9 mouse cellular contexts compared by ENCODE assay signal in the genomic region with DNA sequence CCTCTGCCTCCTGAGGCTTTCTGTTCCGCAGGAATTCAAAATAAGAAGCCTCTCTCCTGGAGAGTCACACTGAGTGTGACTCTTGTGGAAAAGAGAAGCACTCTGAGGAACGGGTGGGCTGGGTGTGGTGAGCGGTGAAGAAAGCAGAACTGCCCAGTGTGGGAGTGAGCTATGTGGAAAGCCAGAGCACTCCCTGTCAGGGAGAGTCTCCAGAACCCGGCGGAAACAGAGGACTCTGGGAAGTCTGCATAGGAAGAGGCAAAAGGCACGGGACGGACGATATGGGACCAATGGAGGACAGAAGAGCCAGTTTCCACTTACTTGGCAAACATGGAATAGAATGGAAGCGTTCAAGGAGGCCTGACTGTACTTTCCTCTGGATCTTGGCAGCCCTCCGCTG. TPM values are rescaled to one million over a fixed set of nuclear protein-coding genes. Genes with fewer than 3 reads are reported as not detected.
DNase-seq lines count a peak whose midpoint lies in the region; ATAC-seq lines count a peak whose summit lies in the region.
"Had no signal": no experiment of that assay in that cellular context is flagged by ENCODE, and none has a peak within 500 bp of the region (broad histone marks: within the 10 kb centered on the region; RNA-seq: fewer than 3 reads in every experiment).

No protein-coding gene starts in this region.

- no peaks in the 10 kb centered on the region for H3K27me3 ChIP-seq in kidney, embryonic 16.5 days (ENCODE audit: insufficient read depth, low read length)
- peaks cover 3% of the 10 kb centered on the region for H3K27me3 ChIP-seq in forebrain, embryonic 10.5 days (ENCODE audit: poor library complexity, severe bottlenecking)
- H3K27me3 ChIP-seq in hindbrain, embryonic 13.5 days = no peaks in the 10 kb centered on the region
- H3K27me3 ChIP-seq: Patski had no signal

- 64% methylated on average over 10 of the region's 10 CpGs for WGBS in kidney, embryonic 16.5 days
- 89% methylated on average over 10 of the region's 10 CpGs for WGBS in forebrain, embryonic 10.5 days
- WGBS in hindbrain, embryonic 13.5 days = 92% methylated on average over 10 of the region's 10 CpGs

- no peak overlapping the region for H3K4me2 ChIP-seq in kidney, embryonic 16.5 days (replicated peaks; ENCODE audit: low read depth, low read length)
- H3K4me2 ChIP-seq in hindbrain, embryonic 13.5 days = no peak overlapping the region

- 0 out of 2 replicates have a peak overlapping the region, but pooled peaks have one; percentile 31 for H3K9ac ChIP-seq in kidney, embryonic 16.5 days (replicated peaks; ENCODE audit: low read length)
- no peak overlapping the region for H3K9ac ChIP-seq in hindbrain, embryonic 13.5 days

- H3K36me3 ChIP-seq in kidney, embryonic 16.5 days (ENCODE audit: insufficient read depth, low read length) = no peaks in the 10 kb centered on the region
- peaks cover 13% of the 10 kb centered on the region for H3K36me3 ChIP-seq in forebrain, embryonic 10.5 days (replicated peaks)
- peaks cover 13% of the 10 kb centered on the region for H3K36me3 ChIP-seq in hindbrain, embryonic 13.5 days

- no peak for DNase-seq in kidney, adult 9 months
- DNase-seq in heart, postnatal 36 days = peak; percentile 56 to 65
- peak; percentile 72 to 79 for DNase-seq in spleen, postnatal 36 days (ENCODE audit: low spot score in 2 of 2)
- DNase-seq in right cerebral cortex, adult 18-20 months = no peak
- DNase-seq in forebrain, embryonic 10.5 days (ENCODE audit: extremely low spot score, low spot score) = no peak

- peak; percentile 33; the same call in 1 of the 2 replicates for ATAC-seq in kidney, embryonic 16.5 days (ENCODE audit: low FRiP score, low TSS enrichment)
- no peak for ATAC-seq in hindbrain, embryonic 13.5 days (ENCODE audit: low FRiP score)
- ATAC-seq: Patski had no signal

- H3K4me1 ChIP-seq in kidney, embryonic 16.5 days (ENCODE audit: insufficient read depth, low read length) = peaks cover 64% of the 10 kb centered on the region
- H3K4me1 ChIP-seq in brown adipose tissue, adult 24 weeks (ENCODE audit: control insufficient read depth, insufficient read depth, insufficient read length, low read length) = peaks cover 6% of the 10 kb centered on the region
- H3K4me1 ChIP-seq in forebrain, embryonic 10.5 days = peaks cover 43% of the 10 kb centered on the region
- H3K4me1 ChIP-seq in hindbrain, embryonic 13.5 days (replicated peaks) = peaks cover 31% of the 10 kb centered on the region

- no peak overlapping the region for H3K4me3 ChIP-seq in kidney, embryonic 16.5 days (ENCODE audit: low read length)
- H3K4me3 ChIP-seq in brown adipose tissue, adult 24 weeks (ENCODE audit: insufficient read depth, low read depth, low read length) = peak overlapping the region; percentile 22
- H3K4me3 ChIP-seq in forebrain, embryonic 10.5 days = no peak overlapping the region
- no peak overlapping the region for H3K4me3 ChIP-seq in hindbrain, embryonic 13.5 days

- intact Hi-C loops in heart, postnatal 36 days (cut with DNase I) = no loop called here

- H3K27ac ChIP-seq in kidney, embryonic 16.5 days (ENCODE audit: low read length) = peak overlapping the region; percentile 68
- peak overlapping the region; percentile 56 for H3K27ac ChIP-seq in brown adipose tissue, adult 24 weeks (replicated peaks; ENCODE audit: low read depth, low read length)
- H3K27ac ChIP-seq in forebrain, embryonic 10.5 days = no peak overlapping the region
- H3K27ac ChIP-seq in hindbrain, embryonic 13.5 days = no peak overlapping the region

- no peaks in the 10 kb centered on the region for H3K9me3 ChIP-seq in kidney, embryonic 16.5 days (ENCODE audit: low read length)
- H3K9me3 ChIP-seq in forebrain, embryonic 10.5 days = no peaks in the 10 kb centered on the region
- H3K9me3 ChIP-seq in hindbrain, embryonic 13.5 days = no peaks in the 10 kb centered on the region

RNA-seq across cellular contexts. Expression of a gene that starts 9.0 kb away (rescaled TPM):
- polyA plus RNA-seq in kidney, embryonic 16.5 days (2015; fragmentation: Nextera tagmentation; extraction: Ambion mirVana) = 25.9 and 26.0 TPM in 2 replicates
- polyA plus RNA-seq in brown adipose tissue, adult 24 weeks (2012; ENCODE audit: insufficient read depth, insufficient read length, missing spikeins) = 7.3 and 8.6 TPM in 2 replicates
- total RNA-seq in heart, postnatal 36 days (2021) = 1 to 10 TPM; 9.2 to 10.0 TPM
- polyA plus RNA-seq in forebrain, embryonic 10.5 days (2016; fragmentation: Nextera tagmentation; extraction: Ambion mirVana) = 18.4 and 19.7 TPM in 2 replicates
- 38.9 and 41.6 TPM in 2 replicates for polyA plus RNA-seq in hindbrain, embryonic 13.5 days (2015; fragmentation: Nextera tagmentation; extraction: Ambion mirVana)

Comparison
In these comparisons a context has a peak if more than half of its experiments do, and no peak if none do; other contexts are left out.
1. H3K27ac ChIP-seq: peak in kidney, embryonic 16.5 days (single experiment) and brown adipose tissue, adult 24 weeks (single experiment); none in forebrain, embryonic 10.5 days (single experiment) and hindbrain, embryonic 13.5 days (single experiment).
2. DNase-seq: peak in heart, postnatal 36 days (2 of 2) and spleen, postnatal 36 days (2 of 2); none in kidney, adult 9 months (single experiment), right cerebral cortex, adult 18-20 months (single experiment) and forebrain, embryonic 10.5 days (single experiment).